Mouse (Mus musculus): ENCODE data around the gene Csnk1g1. TPM values are rescaled to one million over a fixed set of nuclear protein-coding genes. Genes with fewer than 3 reads are reported as not detected.

Gene Csnk1g1
- polyA plus RNA-seq, 1 experiment, result 1.4 TPM

DNA sequence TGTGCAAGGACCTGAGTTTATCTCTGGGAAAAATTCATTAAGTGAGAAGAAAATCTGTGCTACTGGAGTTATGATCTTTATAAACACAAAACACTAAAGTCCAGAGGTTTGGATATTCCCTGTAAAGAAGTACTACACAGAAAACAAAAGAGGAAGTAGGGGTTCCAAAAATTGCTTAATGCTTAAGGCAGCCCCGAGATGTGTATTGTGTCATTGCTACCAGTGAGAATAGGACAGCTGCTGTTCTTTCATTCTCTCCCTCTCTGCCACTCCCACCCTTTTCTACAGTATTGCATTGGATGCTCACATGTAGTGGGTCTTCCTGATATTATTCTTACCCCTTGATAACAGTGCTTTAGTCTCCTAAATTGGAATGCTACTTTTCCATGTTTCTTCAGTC lies 74.1 kb downstream of the Csnk1g1 start:
- no peaks in the 10 kb centered on the region for H3K9me3 ChIP-seq
- H3K27me3 ChIP-seq (replicated peaks), result no peaks in the 10 kb centered on the region
- H3K4me3 ChIP-seq (replicated peaks), result no peak overlapping the region
- peaks cover 4% of the 10 kb centered on the region; the same call in 1 of the 2 replicates for H3K4me1 ChIP-seq
- TF ChIP-seq GATA1 (IDR thresholded peaks at IDR 0.05; ENCODE audit: borderline replicate concordance, low read length), result no peak
- H3K36me3 ChIP-seq (replicated peaks; ENCODE audit: low read length), result peaks cover 14% of the 10 kb centered on the region

DNA sequence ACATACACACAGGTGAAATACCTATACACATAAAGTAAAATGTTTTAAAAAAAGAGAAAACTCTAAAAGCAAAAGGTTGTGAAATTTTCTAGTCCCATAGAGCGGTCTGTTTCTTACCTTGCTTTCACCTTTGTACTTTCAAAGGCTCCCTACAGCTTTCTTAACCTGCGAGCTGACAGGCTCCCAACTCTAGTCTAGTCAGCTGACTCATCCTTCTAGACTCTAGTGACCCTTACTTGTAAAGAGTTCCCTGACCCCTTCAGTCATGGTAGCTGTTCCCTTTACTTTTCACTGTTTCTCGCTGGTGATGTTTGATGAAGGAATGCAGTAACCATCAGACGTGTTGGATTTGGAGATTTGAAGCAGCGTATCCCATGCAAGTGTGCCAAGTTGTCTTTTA lies 78.3 kb downstream of the Csnk1g1 start:
- H3K27me3 ChIP-seq (replicated peaks), result no peaks in the 10 kb centered on the region
- peaks cover 27% of the 10 kb centered on the region for H3K36me3 ChIP-seq (replicated peaks; ENCODE audit: low read length)
- H3K4me1 ChIP-seq, result no peaks in the 10 kb centered on the region
- no peak overlapping the region for H3K4me3 ChIP-seq (replicated peaks)
- no peaks in the 10 kb centered on the region for H3K9me3 ChIP-seq
- no peak for TF ChIP-seq FLI1 (IDR thresholded peaks at IDR 0.05; ENCODE audit: low read length)

- no peaks in the 10 kb centered on the region for H3K27me3 ChIP-seq (replicated peaks)
- no peaks in the 10 kb centered on the region; the same call in 1 of the 2 replicates for H3K4me1 ChIP-seq
- no peak overlapping the region for H3K4me3 ChIP-seq (replicated peaks)
- H3K9me3 ChIP-seq, result no peaks in the 10 kb centered on the region
- H3K36me3 ChIP-seq (replicated peaks; ENCODE audit: low read length), result peaks cover 29% of the 10 kb centered on the region
- TF ChIP-seq GATA1 (IDR thresholded peaks at IDR 0.05; ENCODE audit: borderline replicate concordance, low read length) (no peak), FLI1 (IDR thresholded peaks at IDR 0.05; ENCODE audit: low read length) (no peak)
These were observed 87.1 kb downstream of the Csnk1g1 start for GRCm38 (mm10) chr9:65995603-65996376.

- peaks cover 56% of the 10 kb centered on the region for H3K36me3 ChIP-seq (replicated peaks; ENCODE audit: low read length)
- no peak for TF ChIP-seq FLI1 (IDR thresholded peaks at IDR 0.05; ENCODE audit: low read length)
- no peak for TF ChIP-seq GATA1 (IDR thresholded peaks at IDR 0.05; ENCODE audit: borderline replicate concordance, low read length)
- H3K4me1 ChIP-seq, result peaks cover 4% of the 10 kb centered on the region; the same call in 1 of the 2 replicates
- H3K9me3 ChIP-seq, result no peaks in the 10 kb centered on the region
- no peak overlapping the region for H3K4me3 ChIP-seq (replicated peaks)
- no peaks in the 10 kb centered on the region for H3K27me3 ChIP-seq (replicated peaks)
These were observed 90.2 kb downstream of the Csnk1g1 start for GRCm38 (mm10) chr9:65998965-65999364.

DNA sequence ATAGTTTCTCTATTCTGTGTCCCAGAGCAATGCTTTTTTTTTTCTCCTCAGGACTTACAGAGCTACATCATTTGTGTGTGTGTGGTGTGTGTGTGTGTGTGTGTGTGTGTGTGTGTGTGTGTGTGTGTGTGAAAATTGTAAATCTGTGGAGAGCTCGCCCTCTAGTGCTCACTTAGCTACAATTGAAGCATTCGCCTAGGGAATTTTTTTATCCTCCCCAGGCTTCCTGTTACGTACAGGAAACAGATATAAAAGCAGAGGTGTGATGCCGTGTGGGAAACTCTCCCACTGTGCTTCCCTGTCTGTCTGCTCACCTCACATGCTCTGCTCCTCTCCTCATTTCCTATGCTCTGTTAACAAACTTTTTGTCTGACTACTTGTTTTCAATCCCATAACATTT lies 95.7 kb downstream of the Csnk1g1 start:
- TF ChIP-seq GATA1 (IDR thresholded peaks at IDR 0.05; ENCODE audit: borderline replicate concordance, low read length) (no peak), FLI1 (IDR thresholded peaks at IDR 0.05; ENCODE audit: low read length) (no peak)
- Histone ChIP-seq H3K9me3 (no peaks in the 10 kb centered on the region), H3K36me3 (replicated peaks; ENCODE audit: low read length) (peaks cover 86% of the 10 kb centered on the region), H3K4me1 (peaks cover 21% of the 10 kb centered on the region), H3K4me3 (replicated peaks) (no peak overlapping the region), H3K27me3 (replicated peaks) (no peaks in the 10 kb centered on the region)

DNA sequence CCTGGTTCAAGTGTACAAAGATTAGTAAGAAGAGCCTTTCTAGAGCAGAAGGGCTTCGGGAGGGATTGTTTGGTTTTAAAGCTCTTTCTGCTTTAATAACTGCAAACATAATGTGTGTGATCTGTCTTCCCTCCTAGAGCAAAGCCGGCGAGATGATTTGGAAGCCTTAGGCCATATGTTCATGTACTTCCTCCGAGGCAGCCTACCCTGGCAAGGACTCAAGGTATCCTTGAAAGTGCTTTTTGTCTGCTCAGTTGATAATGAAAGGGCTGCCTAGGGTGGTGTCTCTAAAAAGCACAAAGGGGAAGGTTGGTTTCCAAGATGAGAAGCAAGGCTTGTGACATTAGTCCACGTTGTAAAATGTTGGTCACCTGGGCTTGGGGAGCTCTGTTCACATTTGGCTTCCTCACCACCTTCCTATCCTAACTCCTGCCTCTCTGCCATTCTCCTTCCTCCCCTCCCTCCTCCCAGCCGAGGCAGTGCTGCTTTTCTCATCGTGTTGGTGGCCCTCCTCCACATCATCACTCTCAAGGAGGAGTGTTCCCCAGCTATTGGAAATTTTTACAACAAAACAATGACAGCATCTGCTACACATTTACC lies 99.0 kb downstream of the Csnk1g1 start:
- H3K36me3 ChIP-seq (replicated peaks; ENCODE audit: low read length), result peaks cover 82% of the 10 kb centered on the region
- H3K4me1 ChIP-seq, result peaks cover 21% of the 10 kb centered on the region
- H3K9me3 ChIP-seq, result no peaks in the 10 kb centered on the region
- TF ChIP-seq FLI1 (IDR thresholded peaks at IDR 0.05; ENCODE audit: low read length) (no peak), GATA1 (IDR thresholded peaks at IDR 0.05; ENCODE audit: borderline replicate concordance, low read length) (no peak)
- no peak overlapping the region for H3K4me3 ChIP-seq (replicated peaks)
- H3K27me3 ChIP-seq (replicated peaks), result no peaks in the 10 kb centered on the region

DNA sequence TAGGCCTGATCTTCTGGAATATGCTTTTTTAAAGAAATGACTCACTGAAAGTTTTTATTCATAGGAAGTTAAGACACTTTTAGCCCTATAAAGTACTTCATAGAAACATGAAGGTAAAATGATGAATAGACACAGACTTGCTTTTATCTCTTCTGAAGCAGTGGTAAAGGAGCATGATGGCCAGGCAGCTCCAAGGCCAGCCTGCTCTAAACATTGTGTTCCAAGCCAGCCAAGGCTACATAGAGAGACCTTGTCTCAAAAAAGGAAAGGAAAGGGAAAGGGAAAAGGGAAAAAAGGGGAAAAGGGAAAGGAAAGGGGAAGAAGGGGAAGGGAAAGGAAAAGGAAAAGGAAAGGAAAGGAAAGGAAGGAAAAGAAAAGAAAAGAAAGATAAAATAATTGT lies 111.9 kb downstream of the Csnk1g1 start:
- H3K36me3 ChIP-seq (replicated peaks; ENCODE audit: low read length), result peaks cover 64% of the 10 kb centered on the region
- no peak overlapping the region for H3K4me3 ChIP-seq (replicated peaks)
- no peaks in the 10 kb centered on the region for H3K27me3 ChIP-seq (replicated peaks)
- H3K4me1 ChIP-seq, result peaks cover 13% of the 10 kb centered on the region
- TF ChIP-seq GATA1 (IDR thresholded peaks at IDR 0.05; ENCODE audit: borderline replicate concordance, low read length) (no peak), FLI1 (IDR thresholded peaks at IDR 0.05; ENCODE audit: low read length) (no peak)
- no peaks in the 10 kb centered on the region for H3K9me3 ChIP-seq

DNA sequence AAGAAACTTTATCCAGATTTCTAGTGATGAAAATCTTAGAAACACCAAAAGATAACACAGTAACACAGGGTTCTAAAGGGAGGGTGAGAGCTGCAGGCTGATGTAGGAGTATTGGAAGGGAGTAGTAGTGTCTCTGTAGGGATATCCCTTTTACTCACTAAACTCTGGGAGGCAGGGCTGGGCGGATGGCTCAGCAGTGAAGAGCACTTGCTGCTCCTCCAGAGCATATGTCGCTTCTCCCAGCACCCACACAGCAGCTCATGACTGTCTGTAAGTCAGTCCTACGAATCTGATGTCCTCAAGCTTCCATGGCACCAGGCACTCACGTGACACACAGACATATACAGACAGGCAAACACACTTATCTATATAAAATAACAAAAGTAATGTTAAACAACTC lies 129.4 kb downstream of the Csnk1g1 start:
- Histone ChIP-seq H3K9me3 (no peaks in the 10 kb centered on the region), H3K4me1 (peaks cover 34% of the 10 kb centered on the region), H3K27me3 (replicated peaks) (no peaks in the 10 kb centered on the region), H3K36me3 (replicated peaks; ENCODE audit: low read length) (peaks cover 90% of the 10 kb centered on the region), H3K4me3 (replicated peaks) (no peak overlapping the region)
- TF ChIP-seq FLI1 (IDR thresholded peaks at IDR 0.05; ENCODE audit: low read length), result no peak
- no peak for TF ChIP-seq GATA1 (IDR thresholded peaks at IDR 0.05; ENCODE audit: borderline replicate concordance, low read length)

DNA sequence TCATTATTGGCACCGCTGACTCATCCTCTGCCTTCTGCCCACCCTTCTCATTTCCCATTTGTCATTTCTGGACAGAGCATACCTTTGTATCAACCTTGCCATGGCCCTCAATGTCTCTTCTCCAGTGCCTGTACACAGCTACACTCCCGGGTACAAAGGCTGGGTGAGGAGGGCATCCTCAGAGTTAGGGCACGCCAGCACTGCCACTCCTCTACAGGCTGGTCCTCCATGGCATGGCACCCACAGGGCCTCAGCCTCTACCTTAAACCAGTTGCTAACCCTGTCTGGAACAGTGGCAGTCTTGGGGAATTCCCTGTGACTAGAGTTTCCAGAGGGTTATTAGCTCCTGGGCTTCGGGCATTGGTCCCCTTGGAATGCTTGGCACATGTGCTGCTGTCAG lies 129.9 kb downstream of the Csnk1g1 start:
- Histone ChIP-seq H3K36me3 (replicated peaks; ENCODE audit: low read length) (peaks cover 88% of the 10 kb centered on the region), H3K27me3 (replicated peaks) (no peaks in the 10 kb centered on the region), H3K9me3 (no peaks in the 10 kb centered on the region), H3K4me1 (peaks cover 34% of the 10 kb centered on the region), H3K4me3 (replicated peaks) (no peak overlapping the region)
- no peak for TF ChIP-seq GATA1 (IDR thresholded peaks at IDR 0.05; ENCODE audit: borderline replicate concordance, low read length)
- TF ChIP-seq FLI1 (IDR thresholded peaks at IDR 0.05; ENCODE audit: low read length), result no peak

GRCm38 (mm10) chr9:66039290-66039689 lies 130.6 kb downstream of the Csnk1g1 start:
- TF ChIP-seq FLI1 (IDR thresholded peaks at IDR 0.05; ENCODE audit: low read length), result no peak
- TF ChIP-seq GATA1 (IDR thresholded peaks at IDR 0.05; ENCODE audit: borderline replicate concordance, low read length), result no peak
- Histone ChIP-seq H3K9me3 (no peaks in the 10 kb centered on the region), H3K4me3 (replicated peaks) (no peak overlapping the region), H3K4me1 (peaks cover 34% of the 10 kb centered on the region), H3K36me3 (replicated peaks; ENCODE audit: low read length) (peaks cover 85% of the 10 kb centered on the region), H3K27me3 (replicated peaks) (no peaks in the 10 kb centered on the region)

All from megakaryocyte, embryonic 14.5 days (primary cell).